Mouse (Mus musculus): ENCODE measurements at regions not wholly inside any gene's neighbourhood (a gene's known extent, or its start where the extent isn't known, plus 50 kb on each side); places are given as distances from the start of the nearest gene placed in this dataset.

DNA sequence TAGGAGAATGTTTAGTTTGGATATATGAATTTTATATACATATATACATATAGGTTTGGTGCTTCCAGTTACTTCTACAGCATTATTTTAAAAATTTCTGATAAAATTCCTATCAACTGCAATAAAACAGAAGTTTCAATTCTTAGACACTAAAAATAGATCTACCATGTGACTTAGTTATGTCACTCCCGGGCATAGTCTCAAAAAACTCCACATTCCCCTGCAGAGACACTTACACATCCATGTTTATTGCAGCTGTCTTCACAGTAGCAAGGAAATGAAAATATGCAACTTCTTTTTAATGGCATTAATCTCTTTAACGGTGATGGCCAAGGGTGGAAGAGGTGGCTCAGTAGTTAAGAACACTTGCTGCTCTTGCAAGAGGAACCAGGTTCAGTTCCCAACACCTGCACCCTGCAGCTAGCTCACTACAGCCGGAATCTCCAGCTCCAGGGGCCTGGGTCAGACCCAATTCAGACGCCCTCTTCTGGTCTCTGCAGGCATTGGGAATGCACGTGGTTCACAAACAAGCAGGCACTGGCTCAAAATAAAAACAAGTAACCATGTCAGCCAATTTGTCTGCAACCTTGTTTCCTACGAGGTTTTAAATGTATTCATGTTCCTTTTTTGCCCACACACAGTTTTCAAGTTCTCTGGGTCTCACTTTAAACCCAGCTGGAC, 204.4 kb downstream of the Adra2a start:
- ATAC-seq (ENCODE audit: insufficient number of reproducible peaks, low FRiP score, low TSS enrichment, low read depth) = no peak
- H3K9ac ChIP-seq = no peak overlapping the region
- WGBS = 17% methylated on average over 6 of the region's 6 CpGs
- no peaks in the 10 kb centered on the region for H3K36me3 ChIP-seq
- no peaks in the 10 kb centered on the region for H3K27me3 ChIP-seq
- H3K4me1 ChIP-seq = no peaks in the 10 kb centered on the region
- no peaks in the 10 kb centered on the region for H3K9me3 ChIP-seq (replicated peaks)
- no peak overlapping the region for H3K27ac ChIP-seq (replicated peaks)
- H3K4me2 ChIP-seq (replicated peaks) = no peak overlapping the region
- no peak overlapping the region for H3K4me3 ChIP-seq (replicated peaks)

DNA sequence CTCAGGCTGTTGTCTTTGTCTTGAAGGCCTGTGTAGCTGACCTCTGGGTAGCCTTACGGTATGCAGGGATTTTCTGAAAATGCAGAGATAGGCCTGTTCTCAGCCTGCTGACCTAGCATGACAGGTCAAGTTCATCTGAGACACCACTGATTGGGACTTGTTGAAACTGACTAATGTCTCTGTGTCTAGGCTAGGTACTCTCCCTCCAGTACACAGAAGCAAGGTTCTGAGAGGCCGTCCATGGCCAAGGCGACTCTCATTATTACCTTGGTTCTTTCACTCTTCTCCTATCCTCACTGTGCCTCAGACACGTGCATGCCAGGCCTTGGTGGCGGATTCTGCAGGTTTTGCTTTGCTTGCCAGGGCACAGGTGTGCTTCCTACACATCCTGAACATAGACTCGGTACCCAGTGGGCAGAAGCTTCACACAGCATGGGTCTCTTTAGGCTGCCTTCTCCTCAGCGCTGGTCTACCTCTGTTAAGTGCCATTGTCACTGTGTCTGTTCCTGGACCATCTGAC, 208.3 kb downstream of the Adra2a start:
- 86% methylated on average over 7 of the region's 7 CpGs for WGBS

DNA sequence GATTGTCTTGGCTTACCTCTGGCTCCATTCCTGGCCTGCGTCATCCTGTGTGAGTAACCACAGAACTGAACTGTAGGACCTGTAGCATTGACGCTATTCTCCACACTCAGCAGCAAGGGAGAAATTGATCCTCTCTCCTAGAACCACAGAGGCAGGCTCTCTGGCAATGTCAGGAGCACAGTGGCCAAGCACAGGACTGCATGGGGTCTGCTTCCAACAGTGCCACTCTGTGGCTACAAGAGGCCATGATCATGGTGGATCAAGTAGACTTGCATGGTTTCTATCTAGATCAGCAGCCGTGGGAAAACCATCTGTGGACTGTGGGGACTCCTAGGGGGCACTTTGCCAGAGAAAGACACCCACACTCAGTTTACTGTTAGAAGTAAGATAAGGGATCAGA, 213.9 kb downstream of the Adra2a start:
- no peaks in the 10 kb centered on the region for H3K9me3 ChIP-seq (replicated peaks)
- no peak overlapping the region for H3K4me3 ChIP-seq (replicated peaks)
- 0 out of 2 replicates have a peak, but pooled peaks cover 3% of the 10 kb centered on the region for H3K27me3 ChIP-seq
- H3K27ac ChIP-seq (replicated peaks) = no peak overlapping the region
- no peaks in the 10 kb centered on the region for H3K4me1 ChIP-seq
- H3K9ac ChIP-seq = no peak overlapping the region
- no peak overlapping the region for H3K4me2 ChIP-seq (replicated peaks)
- no peak for ATAC-seq (ENCODE audit: insufficient number of reproducible peaks, low FRiP score, low TSS enrichment, low read depth)
- 76% methylated on average over 3 of the region's 3 CpGs for WGBS
- H3K36me3 ChIP-seq = no peaks in the 10 kb centered on the region

More for the DNA sequence above, 208.3 kb downstream of the Adra2a start:
- H3K4me1 ChIP-seq = no peaks in the 10 kb centered on the region
- H3K36me3 ChIP-seq = no peaks in the 10 kb centered on the region
- no peak overlapping the region for H3K4me2 ChIP-seq (replicated peaks)
- no peak overlapping the region for H3K27ac ChIP-seq (replicated peaks)
- no peaks in the 10 kb centered on the region for H3K27me3 ChIP-seq
- no peak for ATAC-seq (ENCODE audit: insufficient number of reproducible peaks, low FRiP score, low TSS enrichment, low read depth)
- no peaks in the 10 kb centered on the region for H3K9me3 ChIP-seq (replicated peaks)
- H3K9ac ChIP-seq = no peak overlapping the region
- H3K4me3 ChIP-seq (replicated peaks) = no peak overlapping the region

DNA sequence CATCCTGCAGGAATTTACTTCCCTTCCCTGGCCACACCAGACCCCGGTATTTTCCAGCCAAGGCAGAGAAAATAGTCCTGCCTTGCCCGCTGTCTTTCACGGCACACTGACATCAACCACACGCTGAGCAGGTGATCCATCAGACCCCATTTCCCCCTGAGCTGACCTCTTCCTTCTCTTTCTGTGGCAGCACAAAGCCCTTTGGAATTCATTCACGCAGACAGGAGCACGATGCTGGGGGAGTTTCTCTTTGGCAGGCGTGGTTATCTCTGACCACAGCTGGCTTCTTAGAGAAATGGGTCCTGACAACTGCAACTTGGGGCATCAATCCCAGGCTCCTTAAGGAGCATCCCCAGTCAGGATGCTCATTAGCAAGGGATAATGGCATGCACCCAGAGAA, 215.2 kb downstream of the Adra2a start:
- ATAC-seq (ENCODE audit: insufficient number of reproducible peaks, low FRiP score, low TSS enrichment, low read depth) = no peak
- Histone ChIP-seq H3K4me3 (replicated peaks) (no peak overlapping the region), H3K36me3 (no peaks in the 10 kb centered on the region), H3K9me3 (replicated peaks) (no peaks in the 10 kb centered on the region), H3K4me1 (no peaks in the 10 kb centered on the region), H3K27ac (replicated peaks) (no peak overlapping the region), H3K4me2 (replicated peaks) (no peak overlapping the region), H3K9ac (no peak overlapping the region), H3K27me3 (0 out of 2 replicates have a peak, but pooled peaks cover 3% of the 10 kb centered on the region)
- 22% methylated on average over 7 of the region's 7 CpGs for WGBS

DNA sequence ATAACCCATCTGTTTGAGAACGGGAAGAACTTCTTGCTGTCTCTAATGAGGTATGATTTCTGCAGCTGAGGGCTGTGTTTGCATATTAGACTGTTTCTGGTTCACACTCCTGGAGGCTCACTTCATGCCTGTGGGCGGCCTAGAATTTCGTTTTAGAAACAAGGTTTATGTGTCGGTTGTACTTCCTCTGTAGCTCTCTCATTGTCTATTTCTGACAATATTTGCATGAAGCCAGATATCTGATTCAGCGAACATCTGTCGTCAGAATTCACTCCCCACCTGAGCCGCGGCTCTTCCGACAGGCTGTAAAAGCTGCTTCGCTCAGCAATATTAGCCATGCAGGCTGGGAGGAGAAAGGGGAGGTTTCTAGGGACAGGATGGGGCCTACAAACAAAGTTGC, 233.4 kb downstream of the Adra2a start:
- Histone ChIP-seq H3K4me3 (replicated peaks) (no peak overlapping the region), H3K4me1 (no peaks in the 10 kb centered on the region), H3K9ac (no peak overlapping the region), H3K27ac (replicated peaks) (no peak overlapping the region), H3K36me3 (no peaks in the 10 kb centered on the region), H3K27me3 (no peaks in the 10 kb centered on the region), H3K4me2 (replicated peaks) (no peak overlapping the region), H3K9me3 (replicated peaks) (no peaks in the 10 kb centered on the region)
- no peak for ATAC-seq (ENCODE audit: insufficient number of reproducible peaks, low FRiP score, low TSS enrichment, low read depth)
- WGBS = 88% methylated on average over 10 of the region's 10 CpGs

DNA sequence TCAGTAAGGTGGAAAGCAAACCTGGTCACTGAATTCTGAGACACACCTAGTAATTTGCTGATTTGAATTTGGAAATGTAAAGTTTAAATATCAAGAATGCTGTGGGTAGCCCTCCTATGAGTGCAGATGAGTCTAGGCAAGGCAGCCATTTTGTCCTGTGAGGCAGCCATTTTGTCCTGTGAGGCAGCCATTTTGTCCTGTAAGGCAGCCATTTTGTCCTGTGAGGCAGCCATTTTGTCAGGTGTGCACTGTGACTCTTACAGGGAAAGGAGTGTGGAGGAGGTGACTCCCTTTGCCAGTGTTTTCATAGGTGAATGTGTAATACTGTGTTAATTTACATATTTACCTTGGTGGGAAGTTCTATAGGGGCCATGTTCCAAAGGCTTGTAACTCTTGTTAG, 241.5 kb downstream of the Adra2a start:
- Histone ChIP-seq H3K4me1 (no peaks in the 10 kb centered on the region), H3K27ac (replicated peaks) (no peak overlapping the region), H3K9ac (no peak overlapping the region), H3K27me3 (no peaks in the 10 kb centered on the region), H3K36me3 (no peaks in the 10 kb centered on the region), H3K4me3 (replicated peaks) (no peak overlapping the region), H3K9me3 (replicated peaks) (no peaks in the 10 kb centered on the region), H3K4me2 (replicated peaks) (no peak overlapping the region)
- ATAC-seq (ENCODE audit: insufficient number of reproducible peaks, low FRiP score, low TSS enrichment, low read depth) = no peak

DNA sequence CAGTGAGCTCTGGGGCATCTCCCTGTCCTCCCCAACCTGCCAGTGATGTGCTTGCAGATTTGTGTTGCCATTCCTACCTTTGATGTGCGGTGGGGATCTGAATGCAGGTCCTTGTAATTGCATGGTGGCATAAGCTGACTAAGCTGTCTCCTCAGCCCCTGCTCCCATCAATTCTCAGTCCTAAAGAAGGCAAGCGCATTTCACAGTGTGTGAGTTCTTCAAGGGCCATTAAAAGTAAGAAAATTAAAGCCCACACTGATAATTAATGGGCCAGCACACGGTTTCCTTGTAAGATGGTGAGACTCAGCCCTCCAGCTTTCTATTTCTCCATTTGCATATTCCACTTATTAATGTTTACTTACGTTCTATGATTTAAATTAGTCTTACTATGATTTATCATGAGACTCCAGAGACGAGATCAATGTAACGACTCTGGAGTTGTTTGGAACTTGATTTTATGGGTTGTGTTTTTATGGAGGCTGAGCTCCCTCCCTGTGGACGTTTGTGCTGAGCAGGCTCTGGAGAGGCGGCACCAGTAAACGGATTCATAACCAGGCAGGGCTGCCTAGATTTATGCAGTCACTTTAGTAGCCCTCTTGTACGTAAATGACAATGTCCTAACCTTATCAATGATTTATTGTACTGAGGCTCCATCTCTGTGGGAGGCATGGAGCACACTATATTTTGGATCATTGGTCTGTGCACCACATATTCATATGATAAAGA, 253.9 kb downstream of the Adra2a start:
- no peak overlapping the region for H3K9ac ChIP-seq
- WGBS = 82% methylated on average over 10 of the region's 10 CpGs
- no peaks in the 10 kb centered on the region for H3K27me3 ChIP-seq
- no peak overlapping the region for H3K4me3 ChIP-seq (replicated peaks)
- H3K27ac ChIP-seq (replicated peaks) = no peak overlapping the region
- H3K4me1 ChIP-seq = no peaks in the 10 kb centered on the region
- no peak overlapping the region for H3K4me2 ChIP-seq (replicated peaks)
- no peak for ATAC-seq (ENCODE audit: insufficient number of reproducible peaks, low FRiP score, low TSS enrichment, low read depth)
- no peaks in the 10 kb centered on the region for H3K36me3 ChIP-seq
- H3K9me3 ChIP-seq (replicated peaks) = no peaks in the 10 kb centered on the region

DNA sequence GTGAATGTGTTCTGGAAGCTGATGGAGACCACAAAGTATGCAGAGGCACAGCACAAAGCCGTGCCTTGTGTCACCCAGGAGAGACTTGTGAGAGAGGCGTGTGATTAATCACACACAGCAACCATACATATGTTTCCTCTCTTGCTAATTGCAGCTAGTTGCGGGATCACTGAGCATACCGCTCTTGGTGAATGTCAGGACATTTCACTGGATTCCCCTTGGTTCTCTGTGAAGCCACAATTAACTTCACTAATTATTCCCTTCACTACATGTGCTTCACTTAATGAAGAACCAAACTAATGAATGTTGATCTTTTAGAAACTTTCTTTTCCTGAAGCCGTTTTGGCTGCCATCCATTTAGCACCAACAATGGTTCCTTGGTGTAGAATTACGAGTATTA, 267.3 kb downstream of the Adra2a start:
- no peak overlapping the region for H3K4me3 ChIP-seq (replicated peaks)
- 38% methylated on average over 6 of the region's 6 CpGs for WGBS
- H3K27me3 ChIP-seq = no peaks in the 10 kb centered on the region
- no peak for ATAC-seq (ENCODE audit: insufficient number of reproducible peaks, low FRiP score, low TSS enrichment, low read depth)
- H3K36me3 ChIP-seq = no peaks in the 10 kb centered on the region
- H3K9me3 ChIP-seq (replicated peaks) = no peaks in the 10 kb centered on the region
- no peak overlapping the region for H3K27ac ChIP-seq (replicated peaks)
- H3K9ac ChIP-seq = no peak overlapping the region
- H3K4me1 ChIP-seq = no peaks in the 10 kb centered on the region
- no peak overlapping the region for H3K4me2 ChIP-seq (replicated peaks)

DNA sequence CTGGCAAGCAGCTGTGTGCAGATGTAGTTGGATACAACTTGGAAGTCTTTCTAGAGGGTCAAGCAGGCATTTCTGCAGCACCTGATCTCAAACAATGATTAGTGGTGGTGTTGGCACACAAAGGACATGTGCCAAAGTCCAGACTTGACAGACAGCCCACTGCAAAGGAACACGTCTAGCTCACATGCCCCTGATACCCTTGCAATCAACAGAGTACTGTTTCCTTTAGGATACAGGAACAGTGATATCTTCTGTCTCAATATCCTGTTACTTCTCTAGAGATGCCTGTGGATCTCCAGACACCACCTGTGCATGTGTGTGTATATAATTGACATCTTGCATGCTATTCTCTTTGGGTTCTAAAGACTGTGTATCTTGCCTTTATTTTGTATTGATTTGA, 267.8 kb downstream of the Adra2a start:
- H3K9ac ChIP-seq = no peak overlapping the region
- H3K4me2 ChIP-seq (replicated peaks) = no peak overlapping the region
- no peaks in the 10 kb centered on the region for H3K4me1 ChIP-seq
- no peak for ATAC-seq (ENCODE audit: insufficient number of reproducible peaks, low FRiP score, low TSS enrichment, low read depth)
- no peak overlapping the region for H3K4me3 ChIP-seq (replicated peaks)
- no peaks in the 10 kb centered on the region for H3K36me3 ChIP-seq
- H3K9me3 ChIP-seq (replicated peaks) = no peaks in the 10 kb centered on the region
- no peaks in the 10 kb centered on the region for H3K27me3 ChIP-seq
- no peak overlapping the region for H3K27ac ChIP-seq (replicated peaks)
- 38% methylated on average over 1 of the region's 1 CpGs for WGBS

DNA sequence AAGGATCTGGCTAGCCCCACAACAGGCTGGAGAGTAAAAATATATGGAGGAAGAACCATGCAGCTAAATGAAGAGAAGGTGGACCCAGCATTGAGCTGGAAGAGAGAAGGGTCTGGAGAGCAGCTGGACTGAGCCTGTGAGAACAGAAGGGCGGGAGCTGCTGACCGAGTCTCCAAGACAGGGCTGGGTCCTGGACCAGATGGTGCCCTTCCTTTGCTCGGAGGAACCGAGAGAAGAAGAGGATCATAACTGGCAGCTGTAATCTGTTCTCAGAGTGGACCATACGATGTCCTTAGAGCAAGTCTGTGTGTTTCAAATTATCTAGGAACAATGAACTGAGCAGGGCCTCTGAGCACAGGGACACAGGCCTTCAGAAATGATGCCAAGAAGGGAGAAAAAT, 279.3 kb downstream of the Adra2a start:
- Histone ChIP-seq H3K27ac (replicated peaks) (no peak overlapping the region), H3K9ac (no peak overlapping the region), H3K27me3 (no peaks in the 10 kb centered on the region), H3K4me2 (replicated peaks) (no peak overlapping the region), H3K4me3 (replicated peaks) (no peak overlapping the region), H3K4me1 (no peaks in the 10 kb centered on the region), H3K36me3 (no peaks in the 10 kb centered on the region), H3K9me3 (replicated peaks) (no peaks in the 10 kb centered on the region)
- no peak for ATAC-seq (ENCODE audit: insufficient number of reproducible peaks, low FRiP score, low TSS enrichment, low read depth)
- 56% methylated on average over 5 of the region's 5 CpGs for WGBS

DNA sequence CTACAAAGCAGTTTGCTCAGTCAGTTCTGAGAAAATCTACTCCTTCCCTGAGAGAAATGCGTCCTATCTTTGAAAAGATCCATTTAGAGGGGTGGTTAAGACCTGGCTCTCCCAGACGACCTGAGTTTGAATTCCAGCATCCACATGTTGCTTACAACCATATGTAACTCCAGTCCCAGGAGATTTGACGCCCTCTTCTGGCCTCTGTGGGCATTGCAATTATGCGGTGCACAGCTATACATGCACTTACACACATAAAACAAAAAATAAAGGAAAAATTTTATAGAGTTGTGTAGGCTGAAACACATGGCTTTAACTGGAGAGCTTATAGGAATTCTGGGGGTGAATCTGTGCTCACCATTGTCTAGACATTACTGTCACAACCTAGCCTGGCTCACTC, 281.0 kb downstream of the Adra2a start:
- no peak overlapping the region for H3K27ac ChIP-seq (replicated peaks)
- no peaks in the 10 kb centered on the region for H3K36me3 ChIP-seq
- 57% methylated on average over 4 of the region's 4 CpGs for WGBS
- H3K9ac ChIP-seq = no peak overlapping the region
- H3K9me3 ChIP-seq (replicated peaks) = no peaks in the 10 kb centered on the region
- no peaks in the 10 kb centered on the region for H3K4me1 ChIP-seq
- no peak overlapping the region for H3K4me2 ChIP-seq (replicated peaks)
- H3K27me3 ChIP-seq = no peaks in the 10 kb centered on the region
- ATAC-seq (ENCODE audit: insufficient number of reproducible peaks, low FRiP score, low TSS enrichment, low read depth) = no peak
- H3K4me3 ChIP-seq (replicated peaks) = no peak overlapping the region

DNA sequence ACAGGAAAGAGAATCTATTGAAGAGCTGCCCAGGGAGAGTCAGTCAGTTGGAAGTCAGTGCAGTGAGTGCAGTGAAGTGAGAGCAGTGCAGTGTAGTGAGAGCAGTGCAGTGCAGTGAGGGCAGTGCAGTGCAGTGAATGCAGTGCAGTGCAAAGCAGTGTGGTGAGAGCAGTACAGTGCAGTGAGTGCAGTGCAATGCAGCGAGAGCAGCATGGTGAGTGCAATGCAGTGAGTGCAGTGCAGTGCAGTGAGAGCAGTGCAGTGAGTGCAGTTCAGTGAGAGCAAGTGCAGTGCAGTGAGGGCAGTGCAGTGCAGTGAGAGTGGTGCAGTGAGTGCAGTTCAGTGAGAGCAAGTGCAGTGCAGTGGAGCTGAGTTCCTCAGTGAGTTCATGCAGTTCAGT, 288.2 kb downstream of the Adra2a start:
- Histone ChIP-seq H3K27ac (replicated peaks) (no peak overlapping the region), H3K4me1 (no peaks in the 10 kb centered on the region), H3K9me3 (replicated peaks) (no peaks in the 10 kb centered on the region), H3K4me3 (replicated peaks) (no peak overlapping the region), H3K27me3 (no peaks in the 10 kb centered on the region), H3K9ac (no peak overlapping the region), H3K36me3 (no peaks in the 10 kb centered on the region), H3K4me2 (replicated peaks) (no peak overlapping the region)
- ATAC-seq (ENCODE audit: insufficient number of reproducible peaks, low FRiP score, low TSS enrichment, low read depth) = no peak
- WGBS = 92% methylated on average over 1 of the region's 1 CpGs
